Mouse (Mus musculus) kidney, adult 8-10 months (tissue): ENCODE results near the gene Antxrl.

Experiments
- DNase-seq, 2 experiments: peaks; one replicate each; pipeline ENCODE4 v3.0.0; 2022

The Antxrl gene

DNA sequence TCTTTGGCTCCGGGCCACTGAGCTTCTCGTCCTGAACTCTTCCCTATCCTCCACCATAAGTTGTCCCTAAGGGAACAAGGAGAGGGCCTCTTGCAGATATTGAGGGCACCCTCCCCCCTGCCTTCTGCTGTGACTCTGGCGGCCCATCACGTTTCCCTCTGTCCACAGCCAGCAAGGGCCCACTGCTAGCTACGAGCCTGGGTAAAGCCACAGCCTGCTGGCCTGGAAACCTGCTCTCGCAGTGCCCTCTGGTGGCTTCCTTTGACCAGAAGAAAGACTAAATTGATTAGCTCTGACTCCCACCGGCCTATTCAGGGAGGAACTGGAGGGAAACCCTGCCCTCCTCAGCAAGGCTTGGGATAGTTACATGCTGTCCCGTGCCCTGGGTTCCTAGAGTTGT lies 52.4 kb downstream of the Antxrl start:
- DNase-seq = peak; percentile 36 to 75

DNA sequence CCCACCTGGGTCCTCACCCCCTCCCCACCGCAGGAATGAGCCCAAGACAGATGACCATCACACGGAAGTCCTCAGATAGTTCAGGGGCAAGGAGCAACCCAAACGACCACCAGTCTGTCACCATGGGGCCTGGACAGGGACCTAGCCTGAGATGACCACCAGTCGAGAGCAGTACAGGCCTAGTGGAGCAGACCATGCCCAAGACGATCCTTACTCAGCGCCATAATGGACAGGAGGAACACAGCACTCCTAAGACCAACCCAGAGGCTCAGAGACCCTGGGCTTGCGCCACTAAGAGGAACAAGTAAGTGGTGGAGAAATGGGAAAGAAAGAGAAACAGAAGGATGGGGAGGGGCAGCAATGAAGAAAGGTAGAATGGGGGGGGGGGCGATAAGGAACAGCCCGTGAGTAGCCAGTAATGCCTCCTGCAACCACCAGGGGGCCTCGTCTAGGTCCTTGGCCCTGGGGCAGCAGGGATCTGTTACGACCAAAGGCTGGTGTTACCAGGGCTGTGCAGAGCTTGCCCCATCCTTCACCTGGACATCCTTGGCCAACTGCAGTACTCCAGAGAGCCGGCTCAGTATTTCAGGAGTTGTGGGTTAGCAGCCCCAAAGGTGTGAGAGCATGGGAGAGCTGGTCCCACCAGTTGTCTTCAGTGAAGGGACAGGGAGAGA lies 54.0 kb downstream of the Antxrl start:
- peak in 1 of 2 experiments; percentile 53 for DNase-seq

GRCm38 (mm10) chr14:34107594-34107993 lies 55.1 kb downstream of the Antxrl start:
- no peak for DNase-seq

- no peak for DNase-seq
Measured at GRCm38 (mm10) chr14:34114311-34114710, 61.8 kb downstream of the Antxrl start.

- DNase-seq = no peak
Measured at GRCm38 (mm10) chr14:34119046-34119723, 66.7 kb downstream of the Antxrl start.

GRCm38 (mm10) chr14:34120016-34120910 lies 67.8 kb downstream of the Antxrl start:
- no peak for DNase-seq

DNA sequence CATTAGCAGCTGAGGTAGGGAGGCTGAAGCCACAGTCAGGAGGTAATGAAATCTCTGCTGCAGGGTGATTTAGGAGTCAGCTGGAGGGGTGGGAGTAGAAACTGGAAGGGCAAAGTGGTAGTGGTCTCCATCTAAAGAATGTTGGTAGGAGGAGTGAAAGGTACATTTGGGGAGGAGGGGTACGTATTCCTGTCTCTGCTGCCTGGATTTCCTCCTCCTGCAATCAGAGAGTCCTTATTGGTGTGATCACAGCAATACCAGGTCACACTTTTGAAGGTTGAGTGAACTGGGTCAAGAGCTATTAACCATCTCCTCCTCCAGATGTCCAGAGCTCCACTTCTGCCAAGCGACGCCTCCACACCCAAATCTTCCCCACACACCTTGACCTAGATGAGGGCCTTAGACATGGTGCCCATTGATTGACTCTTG lies 68.4 kb downstream of the Antxrl start:
- DNase-seq = no peak

GRCm38 (mm10) chr14:34121691-34122090 lies 69.2 kb downstream of the Antxrl start:
- DNase-seq = no peak
